Mouse (Mus musculus) 3134 (cell line): ENCODE results near the gene Gpr63.
"Not testable (repeated sequence)": the region's sequence is repeated elsewhere in the genome, so short reads cannot be mapped to it uniquely, and the experiment has no call there.

Source experiments
- DNase-seq: peaks from one replicate; pipeline ENCODE4 v3.0.0-alpha.2; 2011; ENCODE audit warnings: low spot score; ENCODE audit not compliant: insufficient read length; ENCODE audit errors: extremely low read depth

The Gpr63 gene

GRCm38 (mm10) chr4:24966299-24966991, at the start of gene Gpr63:
Gene Gpr63, plus strand, starts transcription at chr4:24966407.
- peak; percentile 90 for DNase-seq

DNA sequence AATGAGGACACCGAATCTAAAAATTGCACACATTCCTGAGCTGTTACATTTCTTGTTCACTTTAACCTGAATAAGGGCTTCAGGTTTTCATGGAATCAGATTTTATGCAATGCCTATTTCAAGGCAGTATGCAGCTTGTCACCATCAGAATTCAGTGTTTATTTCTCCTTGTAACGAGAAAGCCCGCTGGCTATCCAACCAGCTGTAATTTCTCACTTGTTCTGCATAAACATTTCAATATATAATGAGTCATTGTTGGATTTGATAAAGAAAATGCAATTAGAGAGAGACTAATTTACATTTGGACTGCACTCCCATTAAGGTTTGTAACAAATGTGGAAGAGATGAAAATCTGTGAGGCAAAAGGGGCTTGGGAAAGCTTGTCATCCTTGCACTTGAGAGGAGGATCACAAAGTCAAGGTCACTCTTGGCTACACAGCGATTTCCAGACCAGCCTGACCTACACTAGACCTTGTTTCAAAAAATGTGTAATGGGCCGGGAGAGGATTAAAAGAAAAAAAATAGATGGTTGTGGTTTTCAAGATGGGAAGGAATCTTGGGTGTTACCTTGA, 46.1 kb upstream of the Gpr63 start:
- DNase-seq: no peak

GRCm38 (mm10) chr4:24924726-24925125, 41.5 kb upstream of the Gpr63 start:
- no peak for DNase-seq

DNA sequence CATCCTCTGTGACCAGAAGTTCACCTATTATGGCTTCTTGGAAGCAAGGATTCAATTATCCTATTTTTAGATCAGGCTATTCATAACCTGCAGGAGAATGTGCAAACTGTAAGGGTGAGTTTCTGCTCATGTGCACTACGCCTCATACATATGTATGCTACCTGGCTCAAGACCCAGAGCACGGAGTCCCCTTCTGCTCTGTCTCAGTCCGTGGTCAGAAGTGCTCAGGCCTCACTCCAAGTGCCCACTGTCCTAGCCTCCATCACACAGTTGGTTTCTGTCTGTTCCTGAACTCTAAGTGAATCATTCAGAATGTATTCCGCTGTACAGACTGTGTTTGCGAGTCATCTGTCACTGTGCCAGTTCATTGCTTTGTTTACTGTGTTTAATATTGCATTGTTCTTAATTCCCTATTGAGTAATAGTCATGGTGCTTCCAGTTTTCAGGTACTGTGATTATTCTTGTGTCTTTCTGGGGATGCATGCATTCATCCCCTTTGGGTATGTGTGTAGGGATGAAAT, 37.9 kb upstream of the Gpr63 start:
- peak; percentile 11 for DNase-seq

- no peak for DNase-seq
Observed at GRCm38 (mm10) chr4:24928926-24929325, 37.3 kb upstream of the Gpr63 start.

GRCm38 (mm10) chr4:24942728-24943424, 23.3 kb upstream of the Gpr63 start:
- DNase-seq: no peak

- no peak for DNase-seq
Observed at GRCm38 (mm10) chr4:24965918-24966298, 299 bp upstream of the Gpr63 start.

DNA sequence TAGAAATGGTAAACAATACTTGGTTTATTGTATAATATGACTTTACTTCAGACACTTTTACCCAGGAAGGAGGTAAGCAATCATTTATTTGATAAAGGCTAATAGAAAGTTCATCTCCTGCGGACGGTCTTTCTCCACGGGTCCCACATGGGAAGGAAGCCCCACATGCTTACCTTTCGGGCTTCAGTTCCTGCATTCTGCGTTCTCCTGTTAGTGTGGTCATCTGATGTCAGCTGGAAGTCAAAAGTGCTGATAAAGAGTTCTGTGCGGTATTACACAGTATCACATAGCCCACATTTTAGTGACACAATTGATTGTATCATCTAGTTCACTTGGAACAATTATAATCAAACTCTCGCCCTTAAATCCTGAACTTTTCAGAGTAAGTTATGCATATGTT, 1.0 kb downstream of the Gpr63 start:
- no peak for DNase-seq

- no peak for DNase-seq
Observed at GRCm38 (mm10) chr4:24978589-24978988, 12.4 kb downstream of the Gpr63 start.

DNA sequence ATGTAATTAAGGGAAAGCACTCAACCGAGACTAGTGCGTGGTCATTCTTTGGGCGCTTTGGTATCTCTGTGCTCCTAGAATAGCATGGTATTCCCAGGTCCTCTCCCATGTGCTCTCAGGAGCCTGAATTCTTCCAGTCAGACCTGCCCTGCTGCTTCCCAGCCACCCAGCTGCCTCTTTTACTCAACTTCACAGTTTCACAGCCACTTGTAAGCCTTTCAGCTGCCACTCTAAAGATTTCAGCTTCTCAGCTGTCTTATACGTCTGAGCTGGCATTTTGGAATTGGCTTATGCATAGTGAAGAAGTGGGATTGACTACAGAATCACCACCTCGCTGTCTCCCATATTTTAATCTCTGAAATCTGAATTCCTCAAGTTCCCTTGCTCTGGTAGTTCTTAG, 19.4 kb downstream of the Gpr63 start:
- DNase-seq: no peak

GRCm38 (mm10) chr4:24991475-24991874, 25.3 kb downstream of the Gpr63 start:
- DNase-seq: no peak

GRCm38 (mm10) chr4:25009328-25009727, 43.1 kb downstream of the Gpr63 start:
- not testable (repeated sequence) for DNase-seq

GRCm38 (mm10) chr4:25011780-25012179, 45.6 kb downstream of the Gpr63 start:
- no peak for DNase-seq

DNA sequence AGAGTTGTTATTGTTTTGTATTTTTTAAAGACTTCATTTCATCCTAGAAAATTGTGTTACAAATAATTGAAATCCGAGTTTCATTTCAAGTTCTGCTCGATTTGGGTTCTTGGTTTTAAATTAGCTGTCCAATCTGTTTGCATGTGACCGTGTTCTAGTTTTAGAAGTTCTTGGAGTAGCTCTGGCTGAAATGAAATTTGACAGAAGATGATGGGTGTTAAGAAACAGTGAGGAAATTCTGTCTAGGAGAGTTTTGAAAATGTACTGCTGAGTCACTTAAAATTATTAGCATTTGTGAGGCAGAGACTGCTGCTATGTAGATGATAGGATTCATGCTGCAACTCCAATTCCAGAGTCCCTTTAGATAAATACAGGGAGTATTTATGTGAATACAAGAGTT, 46.5 kb downstream of the Gpr63 start:
- no peak for DNase-seq

DNA sequence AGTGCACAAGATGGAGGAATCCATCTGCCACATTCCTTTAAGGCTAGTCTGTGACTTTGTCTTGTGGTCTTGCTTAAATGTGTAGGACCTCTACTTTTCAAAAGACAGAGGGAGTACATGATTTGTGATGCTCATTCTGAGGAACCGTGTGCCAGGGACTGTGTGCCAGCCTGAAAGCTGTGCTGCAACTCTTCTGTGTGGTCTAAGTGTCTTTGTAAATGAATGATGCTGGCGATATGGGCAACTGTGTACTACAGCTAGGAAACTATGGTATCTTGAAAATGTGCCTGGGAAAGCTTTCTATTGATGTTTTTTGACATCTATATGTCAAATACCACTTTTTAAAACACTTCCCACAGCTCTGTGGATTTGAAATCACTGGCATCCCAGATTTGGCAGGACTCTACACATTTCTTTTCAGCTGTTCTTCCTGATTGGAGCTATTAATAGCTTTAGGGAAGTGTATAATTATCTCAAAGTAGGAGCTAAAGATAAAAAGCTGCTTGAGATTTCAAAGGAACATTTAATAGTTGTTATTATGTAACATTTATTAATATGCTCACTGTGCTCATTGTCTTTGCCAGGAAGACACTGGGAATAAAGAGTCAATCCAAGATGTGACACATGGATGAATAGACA, 48.9 kb downstream of the Gpr63 start:
- no peak for DNase-seq

DNA sequence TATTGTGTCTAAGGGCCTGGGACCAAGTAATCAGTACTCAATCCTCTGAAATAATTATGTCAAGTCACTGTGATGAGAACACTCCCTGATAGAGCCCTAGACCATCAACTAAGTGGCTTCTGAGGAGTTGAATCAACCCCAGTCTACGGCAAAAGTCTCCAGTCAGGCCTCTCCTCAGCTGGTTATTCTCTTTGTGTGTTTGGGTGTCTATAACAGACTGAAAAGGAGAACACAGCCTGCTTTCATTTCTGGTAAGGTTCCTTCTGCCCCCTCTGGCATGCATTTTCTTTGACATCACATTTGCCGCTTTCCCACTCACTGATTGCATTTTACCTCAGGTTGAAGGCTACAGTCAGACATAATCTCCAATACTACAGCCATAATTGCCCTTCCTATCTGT, 62.0 kb downstream of the Gpr63 start:
- no peak for DNase-seq

DNA sequence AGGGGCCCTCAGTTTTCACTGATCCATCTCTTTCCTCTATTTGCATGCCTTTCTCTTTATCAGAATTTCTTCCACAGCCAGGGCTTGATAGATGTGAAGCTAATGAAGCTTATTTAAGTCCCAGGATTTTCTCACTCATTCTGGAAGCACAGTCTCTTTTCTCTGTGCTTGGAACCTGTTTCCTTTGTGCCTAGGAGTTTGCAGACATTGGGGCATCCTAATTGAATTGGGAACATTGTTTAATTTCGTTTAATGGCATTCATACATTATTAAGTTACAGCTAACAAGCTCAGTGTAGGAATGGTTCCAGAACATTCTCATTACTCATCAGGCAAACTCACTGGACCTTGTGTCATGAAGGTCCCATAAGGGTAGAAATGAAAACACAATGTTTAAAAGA, 62.5 kb downstream of the Gpr63 start:
- no peak for DNase-seq

DNA sequence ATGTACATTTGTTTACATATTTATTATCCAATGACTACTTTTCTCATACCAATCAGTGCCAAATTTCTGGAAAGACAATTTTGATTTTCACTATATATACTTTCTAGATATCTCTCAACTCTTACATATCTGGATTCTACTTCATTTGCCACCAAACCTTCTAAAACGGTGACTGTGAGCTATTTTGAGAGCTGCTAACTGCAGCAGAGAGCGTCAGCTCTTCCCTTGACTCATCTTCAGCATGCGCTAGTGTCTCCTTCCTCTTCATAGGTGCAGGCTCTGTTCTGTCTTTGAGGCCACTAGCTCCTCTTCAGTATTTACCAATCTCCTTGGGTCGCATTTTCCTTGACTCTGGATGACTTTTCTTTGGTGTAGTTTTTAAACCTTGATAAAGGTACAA, 63.7 kb downstream of the Gpr63 start:
- DNase-seq: no peak

DNA sequence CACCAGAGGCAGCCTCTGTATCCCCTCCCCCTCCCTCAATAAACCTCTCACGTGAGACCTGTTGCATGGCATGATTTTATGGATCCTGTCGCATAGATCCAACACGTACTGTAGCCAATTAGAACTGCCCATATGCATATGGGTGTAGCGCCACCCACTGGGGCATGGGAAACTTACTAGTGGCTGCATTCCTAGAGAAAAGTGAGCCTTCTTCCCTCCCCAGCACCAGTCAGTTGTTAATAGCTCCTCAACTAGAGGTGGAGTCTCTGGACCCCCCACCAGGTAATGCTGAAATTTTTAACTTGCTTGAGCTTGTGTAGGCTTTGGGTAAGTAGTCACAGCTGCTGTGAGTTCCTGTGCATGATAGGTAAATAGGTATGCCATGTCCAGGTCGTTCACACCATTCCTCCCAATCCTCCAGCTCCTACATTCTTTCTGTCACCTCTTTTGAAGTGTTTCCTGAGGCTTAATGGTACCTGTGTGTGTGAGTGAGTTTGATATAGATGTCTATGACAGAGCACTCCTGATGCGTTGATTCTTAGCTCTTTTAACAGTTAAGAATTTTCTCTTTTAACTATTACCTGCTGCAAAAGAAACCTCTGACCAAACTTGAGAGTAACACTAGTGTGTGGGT, 69.1 kb downstream of the Gpr63 start:
- DNase-seq: no peak

GRCm38 (mm10) chr4:25035806-25036205, 69.6 kb downstream of the Gpr63 start:
- no peak for DNase-seq

GRCm38 (mm10) chr4:25037260-25037659, 71.1 kb downstream of the Gpr63 start:
- DNase-seq: no peak
